Mouse (Mus musculus) megakaryocyte, embryonic 14.5 days (primary cell): ENCODE measurements around the gene Oit1.

Source experiments
- FLI1 ChIP-seq: IDR thresholded peaks from 2 replicates; pipeline ENCODE4 v1.6.1; 2012; ENCODE audit warnings: low read length, inconsistent platforms, mixed read lengths
- GATA1 ChIP-seq: IDR thresholded peaks from 3 replicates; pipeline ENCODE4 v1.6.1; 2012; ENCODE audit warnings: mixed read lengths, low read length, inconsistent platforms, borderline replicate concordance

DNA sequence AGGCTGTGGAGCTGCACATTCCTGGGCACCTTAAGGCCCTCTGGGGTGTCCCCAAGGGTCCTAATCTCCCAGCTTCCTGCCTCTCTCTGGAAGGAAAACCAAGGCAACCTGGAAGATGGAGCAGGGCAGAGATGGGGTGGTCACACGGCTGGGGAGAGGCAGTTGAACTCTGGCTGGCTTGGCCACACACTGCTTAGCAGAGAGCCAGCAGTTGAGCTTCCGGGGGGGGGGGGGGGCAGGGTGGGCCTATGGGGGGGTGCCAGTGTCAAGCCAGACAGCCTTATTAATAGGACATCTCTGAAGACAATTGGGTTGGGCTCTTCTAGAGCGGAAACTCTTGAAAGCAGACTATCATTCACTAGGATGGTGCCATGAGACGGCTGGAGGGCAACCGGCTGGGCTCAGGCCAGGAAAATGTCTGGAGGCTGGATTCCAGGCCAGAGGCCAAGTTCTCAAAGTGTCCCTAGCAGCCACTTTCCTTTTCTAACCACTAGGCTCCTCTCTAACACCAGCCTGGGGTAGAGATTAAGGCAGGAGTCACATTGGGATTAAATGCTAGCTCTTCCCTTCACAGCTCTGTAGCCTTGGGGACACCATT, 35.9 kb downstream of the Oit1 start:
- TF ChIP-seq GATA1 = no peak
- TF ChIP-seq FLI1 = no peak
